Mouse (Mus musculus): Measurements from ENCODE around the gene Ptpdc1. TPM values are rescaled to one million over a fixed set of nuclear protein-coding genes. Genes with fewer than 3 reads are reported as not detected.
A peak's percentile ranks its signal among the peaks of the same experiment; 100 is the strongest.

The Ptpdc1 gene
- polyA plus RNA-seq, 1 experiment: 5.5 TPM

GRCm38 (mm10) chr13:48569576-48570132 lies 55.8 kb downstream of the Ptpdc1 start:
- TF ChIP-seq MAX (IDR thresholded peaks at IDR 0.05) (no peak), CEBPB (IDR thresholded peaks at IDR 0.05; ENCODE audit: low read depth) (no peak), USF1 (IDR thresholded peaks at IDR 0.05; ENCODE audit: low read depth) (no peak), MYOG (IDR thresholded peaks at IDR 0.05; ENCODE audit: control insufficient read depth, extremely low read depth, insufficient read length) (no peak), CTCF (IDR thresholded peaks at IDR 0.05; ENCODE audit: control insufficient read depth, insufficient read depth, insufficient read length) (no peak)

DNA sequence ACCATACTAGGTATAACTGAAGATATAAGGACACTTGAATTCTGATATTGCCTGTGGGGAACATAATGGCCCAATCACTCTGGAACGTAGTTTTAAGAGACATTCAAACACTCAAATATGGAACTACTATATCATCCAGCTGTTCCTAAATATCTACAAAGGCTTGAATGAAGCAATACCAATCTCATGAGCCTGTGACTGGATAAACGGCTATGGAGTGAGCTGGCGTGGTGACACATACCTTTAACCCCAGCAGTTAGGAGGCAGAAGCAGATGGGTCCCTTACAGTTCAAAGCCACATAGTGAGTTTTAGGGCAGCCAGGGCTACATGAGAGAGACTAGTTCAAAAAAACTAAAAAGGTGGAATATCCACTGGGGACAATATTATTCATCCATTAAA lies 57.8 kb downstream of the Ptpdc1 start:
- H3K27me3 ChIP-seq (ENCODE audit: control insufficient read depth, insufficient read depth, insufficient read length): no peaks in the 10 kb centered on the region
- H3ac ChIP-seq (ENCODE audit: control insufficient read depth, insufficient read length, low read depth): no peak overlapping the region
- H3K79me3 ChIP-seq (ENCODE audit: low read depth): no peaks in the 10 kb centered on the region
- H3K79me2 ChIP-seq (ENCODE audit: control insufficient read depth, insufficient read depth): no peaks in the 10 kb centered on the region
- TF ChIP-seq USF1 (IDR thresholded peaks at IDR 0.05; ENCODE audit: low read depth): no peak
- TF ChIP-seq MYOD1 (IDR thresholded peaks at IDR 0.05; ENCODE audit: control insufficient read depth, insufficient read length, low read depth): peak; percentile 71
- TF ChIP-seq CEBPB (IDR thresholded peaks at IDR 0.05; ENCODE audit: low read depth): peak; percentile 84
- H3K4me3 ChIP-seq (ENCODE audit: insufficient read depth, poor library complexity, severe bottlenecking): no peak overlapping the region
- no peaks in the 10 kb centered on the region for H3K36me3 ChIP-seq (ENCODE audit: control insufficient read depth, insufficient read depth)

More at GRCm38 (mm10) chr13:48569576-48570132, 55.8 kb downstream of the Ptpdc1 start:
- Histone ChIP-seq H3K79me2 (ENCODE audit: control insufficient read depth, insufficient read depth) (no peaks in the 10 kb centered on the region), H3K36me3 (ENCODE audit: control insufficient read depth, insufficient read depth) (no peaks in the 10 kb centered on the region), H3K27me3 (ENCODE audit: control insufficient read depth, insufficient read depth, insufficient read length) (no peaks in the 10 kb centered on the region), H3K4me3 (ENCODE audit: insufficient read depth, poor library complexity, severe bottlenecking) (no peak overlapping the region), H3K79me3 (ENCODE audit: low read depth) (no peaks in the 10 kb centered on the region), H3ac (ENCODE audit: control insufficient read depth, insufficient read length, low read depth) (no peak overlapping the region)

DNA sequence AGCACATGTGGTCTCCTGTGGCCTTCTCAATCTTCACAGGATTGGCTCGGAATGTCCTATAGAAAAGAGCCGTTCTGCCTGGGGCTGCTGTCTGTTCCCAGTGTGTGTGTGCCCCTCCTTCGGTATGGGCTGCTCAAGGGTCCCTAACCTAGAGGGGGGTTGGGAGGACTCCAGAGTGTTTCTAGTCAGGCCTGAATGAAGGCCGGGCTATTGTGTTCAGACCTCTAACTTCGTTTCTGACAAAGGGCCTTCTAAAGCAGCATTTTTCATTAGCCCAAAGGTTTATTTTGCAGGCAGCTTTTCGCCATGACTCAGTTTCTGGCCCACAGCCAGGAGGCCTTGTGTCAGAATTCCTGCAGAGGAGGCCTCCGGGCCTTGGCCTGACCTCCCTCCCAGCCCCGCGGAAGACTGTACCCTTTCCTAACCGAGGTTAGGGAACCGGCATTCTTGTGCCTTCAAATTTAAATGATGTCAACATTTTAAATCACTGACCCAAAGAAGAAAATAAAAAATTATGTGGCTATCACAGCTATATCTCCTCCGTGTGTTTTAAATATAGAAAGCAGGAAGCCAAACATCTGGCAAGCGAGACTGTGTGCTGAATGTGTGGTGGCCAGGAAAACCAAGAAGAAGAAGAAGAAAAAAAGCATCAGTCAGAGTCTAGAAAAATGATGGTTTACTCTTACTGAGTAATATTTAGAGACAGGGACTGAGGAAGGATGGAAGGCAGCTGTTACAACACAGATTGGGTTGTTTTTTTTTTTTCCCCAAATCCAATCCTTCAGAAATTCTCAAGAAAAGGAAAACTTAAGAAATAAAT lies 59.1 kb downstream of the Ptpdc1 start:
- Histone ChIP-seq H3K4me3 (ENCODE audit: insufficient read depth, poor library complexity, severe bottlenecking) (no peak overlapping the region), H3K79me3 (ENCODE audit: low read depth) (no peaks in the 10 kb centered on the region), H3K79me2 (ENCODE audit: control insufficient read depth, insufficient read depth) (no peaks in the 10 kb centered on the region), H3K36me3 (ENCODE audit: control insufficient read depth, insufficient read depth) (no peaks in the 10 kb centered on the region), H3ac (ENCODE audit: control insufficient read depth, insufficient read length, low read depth) (peak overlapping the region; percentile 63), H3K27me3 (ENCODE audit: control insufficient read depth, insufficient read depth, insufficient read length) (no peaks in the 10 kb centered on the region)
- TF ChIP-seq CEBPB (IDR thresholded peaks at IDR 0.05; ENCODE audit: low read depth): no peak
- no peak for TF ChIP-seq CTCF (IDR thresholded peaks at IDR 0.05; ENCODE audit: control insufficient read depth, insufficient read depth, insufficient read length)
- peak; percentile 9 for TF ChIP-seq MAX (IDR thresholded peaks at IDR 0.05)
- TF ChIP-seq USF1 (IDR thresholded peaks at IDR 0.05; ENCODE audit: low read depth): no peak
- no peak for TF ChIP-seq MYOG (IDR thresholded peaks at IDR 0.05; ENCODE audit: control insufficient read depth, extremely low read depth, insufficient read length)
- peak; percentile 46 for TF ChIP-seq FOSL1 (IDR thresholded peaks at IDR 0.05; ENCODE audit: insufficient read depth, low read length, poor library complexity, severe bottlenecking)

GRCm38 (mm10) chr13:48564881-48565600 lies 60.4 kb downstream of the Ptpdc1 start:
- H3K27me3 ChIP-seq (ENCODE audit: control insufficient read depth, insufficient read depth, insufficient read length): no peaks in the 10 kb centered on the region
- H3K4me3 ChIP-seq (ENCODE audit: insufficient read depth, poor library complexity, severe bottlenecking): no peak overlapping the region
- H3K36me3 ChIP-seq (ENCODE audit: control insufficient read depth, insufficient read depth): no peaks in the 10 kb centered on the region
- no peaks in the 10 kb centered on the region for H3K79me2 ChIP-seq (ENCODE audit: control insufficient read depth, insufficient read depth)
- no peaks in the 10 kb centered on the region for H3K79me3 ChIP-seq (ENCODE audit: low read depth)
- H3ac ChIP-seq (ENCODE audit: control insufficient read depth, insufficient read length, low read depth): no peak overlapping the region
- TF ChIP-seq MYOD1 (IDR thresholded peaks at IDR 0.05; ENCODE audit: control insufficient read depth, insufficient read length, low read depth) (peak; percentile 3), CEBPB (IDR thresholded peaks at IDR 0.05; ENCODE audit: low read depth) (no peak)

GRCm38 (mm10) chr13:48562336-48562735 lies 63.1 kb downstream of the Ptpdc1 start:
- Histone ChIP-seq H3K79me3 (ENCODE audit: low read depth) (no peaks in the 10 kb centered on the region), H3K27me3 (ENCODE audit: control insufficient read depth, insufficient read depth, insufficient read length) (no peaks in the 10 kb centered on the region), H3K79me2 (ENCODE audit: control insufficient read depth, insufficient read depth) (no peaks in the 10 kb centered on the region), H3K36me3 (ENCODE audit: control insufficient read depth, insufficient read depth) (no peaks in the 10 kb centered on the region), H3ac (ENCODE audit: control insufficient read depth, insufficient read length, low read depth) (no peak overlapping the region), H3K4me3 (ENCODE audit: insufficient read depth, poor library complexity, severe bottlenecking) (no peak overlapping the region)
- TF ChIP-seq FOSL1 (IDR thresholded peaks at IDR 0.05; ENCODE audit: insufficient read depth, low read length, poor library complexity, severe bottlenecking) (no peak), MYOD1 (IDR thresholded peaks at IDR 0.05; ENCODE audit: control insufficient read depth, insufficient read length, low read depth) (no peak), CEBPB (IDR thresholded peaks at IDR 0.05; ENCODE audit: low read depth) (no peak), USF1 (IDR thresholded peaks at IDR 0.05; ENCODE audit: low read depth) (no peak), MYOG (IDR thresholded peaks at IDR 0.05; ENCODE audit: control insufficient read depth, extremely low read depth, insufficient read length) (no peak), MAX (IDR thresholded peaks at IDR 0.05) (no peak), CTCF (IDR thresholded peaks at IDR 0.05; ENCODE audit: control insufficient read depth, insufficient read depth, insufficient read length) (no peak)

All from C2C12 (cell line).